Mouse (Mus musculus): ENCODE measurements at regions not wholly inside any gene's neighbourhood (a gene's known extent, or its start where the extent isn't known, plus 50 kb on each side); places are given as distances from the start of the nearest gene placed in this dataset.
A peak's percentile ranks its signal among the peaks of the same experiment; 100 is the strongest.

DNA sequence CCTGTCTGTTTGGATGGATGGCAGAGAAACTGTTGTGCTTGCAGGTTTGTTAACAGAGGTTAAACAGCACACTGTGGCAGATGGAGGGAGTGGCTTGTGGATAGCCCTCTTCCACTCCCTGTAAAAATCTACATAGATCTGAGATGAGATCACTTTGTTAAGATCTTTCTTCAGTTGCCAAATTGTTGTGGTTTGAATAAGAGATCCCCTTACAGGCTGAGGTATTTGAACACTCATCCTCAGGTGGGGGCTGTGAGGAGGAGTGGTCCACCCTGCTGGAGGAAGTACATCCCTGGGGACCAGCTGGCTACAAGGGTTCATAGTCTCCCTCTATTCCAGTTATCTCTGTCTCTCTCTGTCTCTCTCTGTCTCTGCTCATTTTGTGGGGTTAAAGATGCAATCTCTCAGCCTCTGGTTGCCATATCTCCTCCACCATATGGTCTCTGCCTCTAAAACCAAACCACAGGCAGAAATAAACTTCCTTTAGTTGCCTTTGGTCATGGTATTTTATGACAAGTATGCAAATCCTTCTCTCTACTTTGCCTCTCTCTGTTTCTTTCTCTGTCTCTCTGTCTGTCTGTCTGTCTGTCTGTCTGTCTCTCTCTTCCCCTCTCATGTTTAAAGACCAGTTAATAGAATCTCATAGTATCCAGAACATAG lies 194.0 kb upstream of the Tgfbr2 start:
- peak; percentile 83 for DNase-seq (ENCODE audit: extremely low read depth, insufficient read length, low spot score)

DNA sequence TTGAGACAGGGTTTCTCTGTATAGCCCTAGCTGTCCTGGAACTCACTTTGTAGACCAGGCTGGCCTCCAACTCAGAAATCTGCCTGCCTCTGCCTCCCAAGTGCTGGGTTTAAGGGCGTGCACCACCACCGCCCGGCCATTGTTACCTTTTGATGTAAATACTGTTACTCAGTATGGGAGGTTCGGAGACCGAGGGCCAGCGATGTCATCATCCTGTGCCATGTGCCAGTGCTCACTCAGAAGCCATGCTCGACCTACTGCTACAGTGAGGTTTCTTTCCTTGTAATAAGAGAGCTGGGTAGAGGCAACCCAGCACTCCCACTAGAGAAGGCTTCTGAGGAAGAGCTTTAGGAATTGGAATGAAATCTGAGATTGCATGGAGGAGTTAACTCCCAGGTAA lies 191.6 kb upstream of the Tgfbr2 start:
- DNase-seq (ENCODE audit: extremely low read depth, insufficient read length, low spot score) = no peak

DNA sequence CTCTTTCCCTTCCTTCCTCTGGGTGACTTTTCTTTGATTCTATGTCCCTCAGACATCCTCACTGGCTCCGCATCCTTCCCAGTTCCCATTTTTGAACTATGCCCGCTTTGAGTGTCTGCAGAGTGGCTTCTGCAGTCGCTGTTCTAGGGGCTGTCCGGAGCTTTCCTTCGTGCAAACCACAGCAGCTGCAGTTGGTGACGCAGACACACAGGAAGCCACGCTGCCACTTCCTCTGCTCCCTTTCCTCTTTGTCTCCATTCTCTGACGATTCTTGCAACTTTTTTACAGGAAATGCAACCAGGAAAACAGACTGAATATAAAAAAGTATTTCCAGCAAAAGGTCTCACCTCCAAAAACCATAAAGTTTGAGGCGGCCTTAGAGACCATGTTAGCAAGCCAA lies 191.0 kb upstream of the Tgfbr2 start:
- no peak for DNase-seq (ENCODE audit: extremely low read depth, insufficient read length, low spot score)

DNA sequence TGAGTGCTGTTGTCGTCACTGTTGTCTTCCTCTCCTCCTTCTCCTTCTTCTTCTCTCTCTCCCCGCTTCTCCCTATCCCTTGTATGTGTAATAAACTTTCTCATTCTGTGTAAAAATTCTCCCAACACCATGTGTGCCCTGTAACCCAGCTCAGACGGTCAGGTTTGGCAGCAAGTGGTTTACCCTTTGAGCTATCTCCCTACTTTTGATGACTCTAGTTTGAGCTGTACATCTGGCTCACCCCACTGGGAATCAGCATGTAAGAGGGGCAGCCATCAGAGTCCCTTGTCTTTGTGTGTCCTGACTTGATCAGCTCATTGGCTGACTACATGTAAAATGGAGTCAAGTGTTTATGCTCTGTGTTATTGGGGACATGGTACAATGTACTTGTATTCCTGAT lies 190.5 kb upstream of the Tgfbr2 start:
- no peak for DNase-seq (ENCODE audit: extremely low read depth, insufficient read length, low spot score)

DNA sequence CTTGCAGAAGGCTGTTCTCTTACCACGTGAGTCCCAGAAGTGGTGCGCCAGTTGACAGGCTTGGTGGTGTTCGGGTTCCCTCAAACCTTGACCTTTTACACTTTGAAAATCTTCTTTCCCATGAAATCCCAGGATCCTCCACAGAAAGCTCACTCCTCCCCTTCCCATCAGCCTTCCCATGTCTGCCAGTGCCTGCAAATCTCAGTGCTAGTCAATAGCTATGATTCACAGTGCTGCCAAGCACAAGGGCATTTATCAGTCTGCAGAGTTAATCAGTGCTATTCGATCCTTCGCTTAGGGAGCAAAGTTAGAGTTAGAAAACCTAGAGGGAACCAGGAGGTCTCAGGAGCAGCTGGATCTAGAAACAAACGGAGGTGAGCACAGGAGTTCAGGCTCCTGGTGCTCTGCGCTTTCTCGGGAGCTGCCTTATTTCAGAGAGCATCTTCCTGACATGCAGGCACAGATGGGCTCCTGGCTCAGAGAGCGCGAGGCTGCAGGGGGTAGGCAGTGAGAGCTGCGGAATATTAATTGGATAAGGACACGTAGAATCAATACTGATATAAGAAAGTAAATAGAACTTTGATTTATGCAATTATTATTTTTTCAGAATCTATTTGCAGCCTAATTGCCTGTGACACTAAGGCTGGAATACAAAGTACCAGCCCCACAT lies 190.0 kb upstream of the Tgfbr2 start:
- no peak for DNase-seq (ENCODE audit: extremely low read depth, insufficient read length, low spot score)

DNA sequence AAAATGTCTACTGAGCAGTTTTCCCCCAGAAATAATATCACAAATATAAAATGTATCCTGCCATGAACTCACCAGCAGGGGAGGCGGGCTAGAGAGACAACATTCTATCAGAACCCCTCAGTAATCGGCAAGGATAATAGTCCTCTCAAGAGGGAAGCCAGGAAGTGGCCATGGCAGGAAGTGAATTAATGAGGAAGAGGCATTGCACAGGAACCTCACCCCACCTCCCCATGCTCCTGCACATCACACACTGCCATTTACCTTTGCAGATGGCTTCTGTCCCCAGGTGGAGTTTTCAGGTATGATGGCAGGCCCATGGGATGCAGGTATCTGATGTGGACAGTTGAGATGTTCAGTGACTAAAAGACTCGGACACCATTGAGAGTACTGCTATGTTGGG lies 185.9 kb upstream of the Tgfbr2 start:
- DNase-seq (ENCODE audit: extremely low read depth, insufficient read length, low spot score) = no peak

DNA sequence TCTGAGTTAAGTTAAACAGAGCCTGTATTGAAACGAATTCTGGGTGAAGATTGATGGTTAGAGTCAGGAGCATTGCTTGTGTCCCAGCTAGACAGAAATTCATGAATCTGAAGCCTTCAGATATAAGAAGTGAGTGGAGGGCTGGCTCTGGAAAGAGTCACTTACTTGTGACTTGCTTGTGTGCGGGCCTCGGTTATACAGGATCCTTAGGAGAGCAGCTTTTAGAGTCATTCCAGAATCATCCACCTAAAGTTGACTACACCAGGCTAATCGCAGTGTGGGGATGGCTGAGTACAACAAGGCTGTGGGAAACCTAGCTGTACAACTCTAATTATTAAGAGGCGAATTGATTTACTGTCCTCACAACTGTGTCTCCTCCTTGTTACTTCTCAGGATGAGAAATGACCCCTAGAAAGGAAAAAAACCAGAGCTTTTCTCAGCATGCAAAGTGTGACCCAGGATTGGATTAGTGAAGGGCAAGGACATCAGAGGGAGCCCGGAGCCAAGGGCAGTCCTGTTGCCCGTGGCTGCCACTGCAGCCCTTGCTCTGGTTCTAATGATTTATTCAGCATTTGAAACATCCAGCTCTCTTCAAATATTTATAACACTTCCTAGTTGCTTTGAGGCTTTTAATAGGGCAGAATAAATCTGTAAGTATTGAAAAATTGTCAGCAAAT lies 179.0 kb upstream of the Tgfbr2 start:
- DNase-seq (ENCODE audit: extremely low read depth, insufficient read length, low spot score) = no peak

DNA sequence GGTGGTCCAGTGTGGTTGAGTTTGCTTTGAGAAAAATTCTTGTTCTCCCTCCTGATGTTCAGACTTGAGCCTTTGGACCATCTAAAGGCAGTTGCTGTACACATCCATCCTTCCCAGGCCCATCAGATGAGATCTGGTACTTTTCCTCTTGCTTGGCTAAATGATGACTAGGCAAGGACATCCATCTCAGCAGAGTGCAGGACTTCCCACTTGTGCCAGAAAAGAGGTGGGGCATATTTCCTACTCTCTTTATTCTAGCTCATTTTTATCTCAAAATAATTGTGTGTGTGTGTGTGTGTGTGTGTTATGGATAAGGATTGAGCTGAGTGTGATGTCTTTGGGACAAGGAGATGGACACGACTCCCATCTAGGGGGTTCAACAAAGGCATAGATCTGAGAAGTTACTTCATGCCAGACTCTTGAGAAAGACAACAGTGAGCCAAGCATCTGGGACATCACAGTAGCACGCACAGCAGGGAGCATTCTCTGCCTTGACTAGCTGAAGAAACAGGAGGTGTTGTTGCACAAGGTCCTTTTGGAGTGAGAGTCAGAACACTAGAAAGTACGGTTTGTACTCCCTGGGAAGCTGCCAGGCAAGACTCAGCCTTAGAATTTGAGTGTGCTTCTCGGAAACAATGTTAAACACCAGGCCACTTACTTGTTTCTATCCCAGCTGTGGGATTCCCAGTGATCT lies 177.8 kb upstream of the Tgfbr2 start:
- DNase-seq (ENCODE audit: extremely low read depth, insufficient read length, low spot score) = no peak

DNA sequence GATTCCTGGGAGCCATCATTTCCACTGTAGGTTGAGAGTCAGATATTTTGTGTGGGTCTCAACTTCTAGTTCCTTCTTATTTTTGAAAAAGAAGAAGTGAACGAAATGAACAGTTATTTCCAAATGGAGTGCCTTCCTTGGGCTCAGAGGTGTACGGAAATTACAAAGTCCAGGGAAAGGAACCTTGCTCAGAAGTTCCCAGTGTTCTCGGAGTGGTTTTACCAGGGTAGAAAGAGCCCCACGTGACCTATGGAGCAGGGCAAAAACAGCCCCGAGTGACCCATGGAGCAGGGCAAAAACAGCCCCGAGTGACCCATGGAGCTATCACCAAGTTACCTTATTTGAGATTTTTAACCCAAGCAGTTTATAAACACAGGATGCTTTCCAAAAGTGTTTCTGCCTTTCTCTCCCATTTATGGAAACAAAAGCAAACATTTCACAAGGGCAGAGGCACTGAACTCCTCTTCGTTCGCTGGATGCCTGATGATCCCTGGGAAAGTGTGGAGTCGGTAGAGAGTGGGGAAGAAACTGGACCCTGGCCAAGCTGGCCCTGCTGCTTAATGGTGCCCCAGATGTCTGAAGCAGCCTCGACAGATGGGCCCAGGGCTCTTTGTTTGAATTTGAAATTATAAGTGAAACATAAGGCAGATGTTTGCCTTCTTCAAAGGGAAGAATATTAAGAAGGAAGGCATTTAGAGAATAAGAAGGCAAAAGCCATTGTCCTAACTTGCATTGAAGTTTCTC lies 175.8 kb upstream of the Tgfbr2 start:
- no peak for DNase-seq (ENCODE audit: extremely low read depth, insufficient read length, low spot score)

DNA sequence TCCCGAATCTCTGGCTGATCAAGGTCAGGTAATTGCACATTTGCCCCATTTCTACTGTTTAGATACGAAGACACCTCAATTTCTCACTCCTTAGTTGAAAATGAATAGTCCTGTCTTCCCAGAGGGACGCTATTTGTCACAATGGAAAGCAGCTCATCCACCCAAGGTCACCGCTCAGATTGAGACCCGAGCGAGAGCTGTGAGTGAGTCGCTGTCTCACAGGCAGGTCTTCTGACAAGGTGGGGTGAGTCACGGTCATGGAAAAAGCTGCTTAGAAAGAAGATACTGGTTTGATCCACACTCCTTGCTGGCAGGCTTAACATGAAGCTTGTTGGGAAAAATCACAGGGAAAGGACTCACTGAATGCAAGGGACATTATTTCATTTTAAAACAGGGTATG lies 171.9 kb upstream of the Tgfbr2 start:
- DNase-seq (ENCODE audit: extremely low read depth, insufficient read length, low spot score) = no peak

DNA sequence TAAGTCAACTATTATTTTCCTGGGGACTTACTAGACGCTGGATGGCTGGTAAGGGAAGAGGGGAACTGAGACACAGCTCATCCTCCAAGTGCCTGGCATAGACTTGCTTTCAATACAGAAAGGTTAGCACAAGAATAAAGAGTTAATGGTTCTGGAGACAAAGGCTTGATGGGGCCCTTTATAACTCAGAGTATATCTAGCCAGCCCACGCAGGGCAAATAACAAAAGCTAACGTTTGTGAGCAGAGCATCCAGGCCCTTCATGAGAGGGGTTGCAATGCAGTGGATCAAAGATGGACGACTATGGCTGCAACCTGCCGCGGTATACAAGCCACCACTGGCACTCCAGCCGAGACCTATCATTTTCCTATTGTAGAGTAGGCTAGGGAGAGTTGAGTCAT lies 171.3 kb upstream of the Tgfbr2 start:
- DNase-seq (ENCODE audit: extremely low read depth, insufficient read length, low spot score) = no peak

DNA sequence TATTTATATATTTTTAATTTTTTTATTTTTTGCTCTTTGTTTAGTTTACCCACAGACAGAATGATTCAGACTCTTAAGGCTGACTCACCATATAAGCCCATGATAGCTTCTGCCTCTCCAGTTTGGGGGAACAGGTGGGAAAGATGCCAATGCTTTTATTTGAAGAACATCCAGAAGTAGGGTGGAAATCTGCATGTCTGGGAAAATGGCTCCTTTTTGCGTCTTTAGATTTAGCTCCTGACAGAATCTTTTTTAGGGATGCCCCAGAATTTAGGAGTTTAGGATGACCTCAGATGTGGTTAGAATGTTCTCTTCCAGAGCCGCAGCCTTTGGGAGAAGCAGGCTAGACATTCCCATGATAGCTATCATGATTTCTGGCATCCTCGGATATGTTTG lies 167.9 kb upstream of the Tgfbr2 start:
- DNase-seq (ENCODE audit: extremely low read depth, insufficient read length, low spot score) = peak; percentile 72

DNA sequence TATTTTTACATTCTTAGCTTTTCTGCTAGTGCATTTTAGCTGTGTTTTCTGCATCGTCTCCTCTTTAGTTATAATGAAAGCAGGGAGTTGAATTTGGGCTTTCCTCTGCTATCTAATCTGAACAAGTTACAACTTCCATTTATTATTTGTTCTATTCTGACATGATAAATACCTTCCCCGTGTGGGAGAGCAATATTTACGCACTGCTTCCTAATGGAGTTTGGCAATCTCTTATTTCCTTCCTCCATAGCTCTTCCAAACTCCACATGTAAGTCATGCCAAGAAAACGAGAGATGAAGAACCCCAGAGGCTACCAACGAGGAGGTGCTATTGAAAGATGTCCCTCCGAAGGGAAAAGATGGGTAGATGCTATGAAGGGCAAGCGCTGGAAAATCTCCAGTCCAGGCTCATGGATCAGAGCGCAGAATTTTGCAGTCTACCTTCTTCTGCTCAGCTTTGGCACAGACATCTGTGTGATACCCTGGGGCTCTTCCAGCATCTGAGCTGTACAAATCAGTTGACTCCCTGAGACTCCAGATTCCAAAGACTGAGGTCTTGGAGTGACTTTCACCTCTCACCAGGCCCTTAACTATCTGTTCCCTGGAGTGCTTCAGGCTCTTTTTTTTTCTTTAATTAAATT lies 167.4 kb upstream of the Tgfbr2 start:
- no peak for DNase-seq (ENCODE audit: extremely low read depth, insufficient read length, low spot score)

DNA sequence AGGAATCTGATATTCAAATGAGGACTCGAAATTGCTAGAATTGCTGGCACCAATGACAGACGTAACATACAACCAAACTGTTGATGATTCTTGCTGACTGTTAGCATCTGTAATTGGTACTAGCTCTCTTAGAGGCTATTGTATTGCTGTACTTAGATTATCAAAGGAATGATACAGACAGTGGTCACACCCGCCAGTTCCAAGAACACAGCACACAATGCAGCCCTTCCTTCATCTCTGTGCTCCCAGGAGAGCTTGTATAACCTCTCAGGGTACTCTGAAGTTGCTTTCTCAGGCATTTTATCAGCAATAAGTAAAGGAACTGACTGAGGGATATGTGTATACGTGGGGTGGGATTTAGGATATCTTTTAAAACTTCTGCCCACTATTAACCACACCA lies 166.8 kb upstream of the Tgfbr2 start:
- DNase-seq (ENCODE audit: extremely low read depth, insufficient read length, low spot score) = no peak

DNA sequence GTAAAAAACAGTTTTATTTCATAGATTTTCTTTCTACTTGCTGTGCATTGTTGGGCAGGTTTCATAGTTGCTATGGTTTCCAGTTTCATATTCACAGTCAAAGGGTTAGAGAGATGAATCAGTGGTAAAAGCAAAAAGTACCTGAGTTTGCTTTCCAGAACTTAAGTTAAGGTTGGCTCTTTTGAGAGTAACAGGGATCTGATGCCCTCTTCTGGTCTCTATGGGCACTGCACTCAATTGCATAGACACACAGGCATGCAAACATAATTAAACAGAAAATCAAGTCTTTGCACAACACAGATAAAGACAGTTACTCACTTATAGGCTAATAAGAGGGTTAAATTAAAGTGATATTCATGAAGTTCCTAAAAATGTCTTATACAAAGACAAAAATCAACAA lies 165.8 kb upstream of the Tgfbr2 start:
- DNase-seq (ENCODE audit: extremely low read depth, insufficient read length, low spot score) = peak; percentile 30

DNA sequence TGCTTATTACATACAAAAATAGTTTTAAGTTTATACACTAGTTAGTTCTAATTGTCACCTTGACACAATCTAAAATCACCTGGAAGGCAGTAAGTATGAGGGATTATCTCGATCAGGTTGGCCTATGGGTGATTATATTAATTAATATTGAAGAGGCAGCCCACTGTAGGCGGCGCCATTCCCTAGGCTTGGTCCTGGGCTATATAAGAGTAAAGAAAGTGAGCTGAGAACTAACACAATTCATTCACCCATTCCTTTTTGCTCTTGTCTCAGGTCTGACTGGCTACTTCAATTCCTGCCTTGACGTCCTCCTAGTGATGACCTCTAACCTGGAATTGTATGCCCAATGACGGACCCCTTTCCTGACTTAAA lies 163.6 kb upstream of the Tgfbr2 start:
- DNase-seq (ENCODE audit: extremely low read depth, insufficient read length, low spot score) = no peak

DNA sequence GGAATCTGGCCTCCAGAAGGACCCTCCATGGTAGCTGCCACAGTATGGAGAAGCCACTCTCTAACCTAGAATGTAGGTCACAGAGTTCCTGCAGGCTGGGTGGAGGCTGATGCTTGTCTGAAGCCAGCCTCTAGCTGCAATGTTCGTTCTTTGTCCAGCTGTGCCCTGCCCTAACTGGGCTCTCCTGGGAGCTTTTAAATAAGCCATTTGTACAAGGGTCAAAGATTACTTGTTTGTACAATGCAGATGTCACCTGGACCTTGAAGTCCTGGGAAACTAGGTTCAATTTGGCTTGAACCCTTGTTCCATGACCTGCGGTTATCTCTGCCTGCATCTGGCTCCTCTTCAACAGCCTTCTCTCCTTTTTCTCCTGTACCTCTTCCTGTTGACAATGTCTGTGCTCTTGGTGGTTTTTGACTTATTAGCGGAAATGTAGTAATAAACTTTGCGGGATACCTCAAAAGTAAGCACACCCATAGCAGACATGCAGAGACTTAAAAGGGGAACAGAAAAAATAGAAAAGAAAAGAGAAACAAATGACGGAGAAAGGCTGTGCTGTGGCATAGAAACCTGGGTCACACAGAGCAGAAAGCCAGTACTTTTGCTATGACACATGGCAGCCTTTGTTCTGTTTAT lies 163.1 kb upstream of the Tgfbr2 start:
- no peak for DNase-seq (ENCODE audit: extremely low read depth, insufficient read length, low spot score)

DNA sequence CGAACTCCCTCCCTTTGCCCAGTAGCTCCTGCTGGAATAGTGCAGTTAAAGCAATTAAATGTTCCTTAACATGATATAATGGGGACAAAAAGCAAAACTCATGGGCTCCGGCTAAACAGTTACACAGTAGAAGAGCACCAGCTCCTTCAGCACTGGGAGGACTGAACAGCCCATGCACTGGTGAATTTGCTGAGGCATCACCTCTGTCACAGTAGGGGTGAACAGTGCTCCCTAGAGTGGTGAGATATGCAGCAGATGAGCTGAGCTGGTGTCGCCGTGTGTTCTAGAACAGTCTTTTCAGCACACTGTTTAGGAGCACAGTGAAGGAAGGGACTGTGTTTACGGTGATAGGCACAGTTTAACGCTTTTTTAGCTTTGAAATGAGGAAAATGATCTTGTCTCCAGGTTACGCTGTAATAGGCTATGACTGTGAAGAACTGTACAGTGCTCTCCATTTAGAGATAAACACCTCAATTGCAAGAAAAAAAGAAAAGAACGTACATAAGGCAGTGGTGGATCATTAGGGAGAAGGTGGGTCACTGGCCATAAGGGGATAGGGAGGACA lies 162.4 kb upstream of the Tgfbr2 start:
- no peak for DNase-seq (ENCODE audit: extremely low read depth, insufficient read length, low spot score)

DNA sequence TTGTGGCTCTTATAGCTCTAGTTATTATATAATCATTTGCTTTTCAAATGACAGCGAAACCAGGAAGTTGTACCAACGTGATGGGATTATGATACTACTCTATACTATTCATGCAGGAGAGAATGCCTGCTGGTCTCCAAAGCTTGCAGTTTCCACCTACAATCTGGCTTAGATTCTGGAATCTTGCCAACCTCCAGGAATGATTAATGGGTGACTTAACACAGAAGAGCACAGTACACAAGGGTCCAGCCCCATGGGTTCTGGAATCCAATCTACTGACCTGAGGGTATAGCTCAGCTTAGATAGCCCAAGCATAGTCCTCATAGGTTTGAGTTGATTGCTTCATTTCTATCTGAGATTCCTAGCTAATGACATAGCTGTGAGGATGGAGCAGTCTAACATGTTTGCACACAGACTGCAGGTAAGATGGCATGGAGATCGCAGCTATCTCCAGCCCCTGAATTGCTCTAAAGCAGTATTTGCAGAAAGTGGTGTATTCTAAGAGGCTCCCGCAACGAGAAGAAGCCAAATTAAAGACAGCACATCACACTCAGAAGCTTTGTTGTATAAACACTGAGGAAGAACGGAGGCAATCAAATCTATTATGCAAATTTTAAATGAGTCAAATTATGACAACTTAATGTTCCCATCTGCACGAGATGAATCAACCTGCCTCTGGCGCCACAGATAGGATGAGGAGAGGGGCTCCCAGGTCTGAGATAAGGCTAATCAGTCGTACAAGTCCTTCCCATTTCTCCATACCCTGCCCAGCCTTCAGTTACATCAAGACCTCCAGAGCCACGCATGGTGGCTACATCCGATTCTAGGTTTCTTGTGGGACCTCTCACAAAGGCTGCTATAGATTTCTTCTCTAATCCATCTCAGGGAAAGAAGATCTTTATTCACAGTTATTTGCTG lies 160.7 kb upstream of the Tgfbr2 start:
- DNase-seq (ENCODE audit: extremely low read depth, insufficient read length, low spot score) = no peak
